Mouse (Mus musculus): ENCODE measurements around the gene Golim4.
"Not testable (repeated sequence)": the region's sequence is repeated elsewhere in the genome, so short reads cannot be mapped to it uniquely, and the experiment has no call there.

Golim4 gene

GRCm38 (mm10) chr3:75956551-75957302 is at the start of gene Golim4:
TSS of gene Golim4 (minus strand) at chr3:75956949.
- DNase-seq (ENCODE audit: low spot score in 2 of 2), result peak; percentile 76 to 92

- DNase-seq (ENCODE audit: low spot score in 2 of 2), result no peak
These were observed 48.9 kb upstream of the Golim4 start for GRCm38 (mm10) chr3:76005621-76006020.

DNA sequence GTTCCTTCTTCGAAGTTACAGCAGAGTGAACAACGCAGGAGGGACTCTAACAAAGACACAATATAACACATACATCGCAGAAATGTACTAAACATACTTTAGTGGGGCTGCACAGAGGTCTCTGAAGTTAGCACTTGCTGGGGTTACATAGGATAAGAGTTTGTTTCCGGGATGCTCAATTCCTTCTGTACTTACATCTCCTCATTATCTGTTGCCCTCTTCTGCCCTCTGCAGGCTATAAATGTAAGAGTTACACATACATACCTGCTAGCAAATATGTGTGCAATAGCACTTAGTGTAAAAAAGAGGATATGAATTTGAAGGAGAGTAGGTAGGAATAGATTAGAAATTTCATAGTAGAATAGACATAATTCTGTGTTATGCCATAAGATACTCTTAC is 44.4 kb upstream of the Golim4 start:
- peak; percentile 25 to 70 for DNase-seq (ENCODE audit: low spot score in 2 of 2)

DNA sequence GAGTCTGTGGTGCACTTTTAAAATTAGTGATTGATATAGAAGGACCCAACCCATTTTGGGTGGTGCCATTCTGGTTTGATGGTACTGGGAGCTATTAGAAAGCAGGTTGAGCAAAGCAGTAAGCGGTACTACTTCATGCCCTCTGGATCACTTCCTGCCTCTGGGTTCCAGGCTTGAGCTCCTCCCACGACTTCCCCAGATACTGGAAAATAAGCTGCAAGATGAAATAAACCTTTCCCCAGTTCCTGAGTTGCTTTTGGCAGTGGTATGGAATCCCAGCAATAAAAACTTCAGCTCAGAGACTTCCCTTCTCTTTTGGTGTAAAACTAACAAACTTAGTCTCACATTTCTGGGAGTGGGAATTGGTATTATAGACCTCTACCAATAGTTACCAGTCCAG is 43.7 kb upstream of the Golim4 start:
- no peak for DNase-seq (ENCODE audit: low spot score in 2 of 2)

DNA sequence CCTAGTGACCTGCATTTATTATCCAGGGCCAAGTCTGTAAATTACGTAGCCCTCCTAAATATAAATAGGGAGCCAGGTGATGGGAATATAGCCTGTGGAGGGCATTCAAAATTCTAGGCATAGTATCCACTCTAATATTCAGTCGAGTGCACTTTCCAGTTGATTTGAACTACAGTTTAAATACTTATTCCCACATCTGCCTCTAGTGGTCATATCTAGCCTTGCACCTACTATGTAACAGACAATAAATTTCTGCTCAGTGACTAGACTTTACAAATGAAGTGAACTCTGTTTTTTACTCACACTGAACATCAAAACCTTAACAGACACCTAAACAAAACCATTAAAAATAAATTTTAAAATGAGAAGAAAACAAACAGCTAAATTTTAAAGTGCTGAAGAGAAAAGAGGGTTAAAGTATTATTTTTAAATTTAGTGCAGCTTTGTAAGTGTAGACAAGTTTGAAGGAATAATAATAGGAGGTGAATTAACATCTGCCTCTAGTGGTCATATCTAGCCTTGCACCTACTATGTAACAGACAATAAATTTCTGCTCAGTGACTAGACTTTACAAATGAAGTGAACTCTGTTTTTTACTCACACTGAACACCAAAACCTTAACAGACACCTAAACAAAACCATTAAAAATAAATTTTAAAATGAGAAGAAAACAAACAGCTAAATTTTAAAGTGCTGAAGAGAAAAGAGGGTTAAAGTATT is 24.4 kb upstream of the Golim4 start:
- not testable (repeated sequence) for DNase-seq (ENCODE audit: low spot score in 2 of 2)

- not testable (repeated sequence) for DNase-seq (ENCODE audit: low spot score in 2 of 2)
These were observed 6.3 kb upstream of the Golim4 start for GRCm38 (mm10) chr3:75962784-75963772.

DNA sequence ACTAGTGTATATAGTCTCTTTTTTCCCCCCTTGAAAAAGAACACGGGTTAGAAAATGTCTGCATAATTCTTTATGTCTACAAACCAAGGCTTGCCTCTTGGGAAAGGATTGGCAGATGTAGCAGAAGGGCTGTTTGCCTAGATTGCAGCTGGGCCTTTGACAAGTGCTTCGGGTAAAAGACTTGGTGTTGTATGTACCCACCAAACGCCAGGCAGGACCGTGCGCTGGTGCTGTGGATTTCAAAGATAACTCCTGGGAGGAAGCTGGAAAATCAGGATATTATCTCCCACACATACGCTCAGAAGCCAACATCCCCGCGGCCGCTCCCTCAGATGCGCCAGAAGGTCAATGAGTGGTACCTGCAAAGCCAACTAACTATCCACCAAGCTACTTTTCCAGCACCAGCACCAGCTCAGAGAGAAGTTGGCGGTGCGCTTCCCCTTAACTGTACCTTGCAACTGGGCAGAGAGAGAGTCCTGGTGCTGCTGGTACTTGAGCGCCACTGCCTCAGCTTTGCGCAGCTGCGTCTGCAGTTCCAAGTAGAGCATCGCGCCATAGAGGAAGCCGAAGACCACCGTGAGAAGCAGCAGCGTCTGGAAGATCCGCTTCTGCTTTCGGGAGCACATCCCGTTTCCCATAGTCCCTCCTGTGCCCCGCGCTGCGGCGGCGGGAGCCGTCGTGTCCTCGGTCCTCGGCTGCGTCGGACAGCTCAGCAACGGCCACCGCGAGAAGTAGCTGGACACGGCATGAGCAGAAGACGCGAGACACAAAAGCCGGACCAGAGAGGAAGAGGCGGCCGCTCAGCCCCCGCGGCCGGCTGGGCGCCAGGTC is 873 bp downstream of the Golim4 start:
- DNase-seq (ENCODE audit: low spot score in 2 of 2), result peak in 1 of 2 experiments; percentile 28

- no peak for DNase-seq (ENCODE audit: low spot score in 2 of 2)
These were observed 2.6 kb downstream of the Golim4 start for GRCm38 (mm10) chr3:75954185-75954584.

DNA sequence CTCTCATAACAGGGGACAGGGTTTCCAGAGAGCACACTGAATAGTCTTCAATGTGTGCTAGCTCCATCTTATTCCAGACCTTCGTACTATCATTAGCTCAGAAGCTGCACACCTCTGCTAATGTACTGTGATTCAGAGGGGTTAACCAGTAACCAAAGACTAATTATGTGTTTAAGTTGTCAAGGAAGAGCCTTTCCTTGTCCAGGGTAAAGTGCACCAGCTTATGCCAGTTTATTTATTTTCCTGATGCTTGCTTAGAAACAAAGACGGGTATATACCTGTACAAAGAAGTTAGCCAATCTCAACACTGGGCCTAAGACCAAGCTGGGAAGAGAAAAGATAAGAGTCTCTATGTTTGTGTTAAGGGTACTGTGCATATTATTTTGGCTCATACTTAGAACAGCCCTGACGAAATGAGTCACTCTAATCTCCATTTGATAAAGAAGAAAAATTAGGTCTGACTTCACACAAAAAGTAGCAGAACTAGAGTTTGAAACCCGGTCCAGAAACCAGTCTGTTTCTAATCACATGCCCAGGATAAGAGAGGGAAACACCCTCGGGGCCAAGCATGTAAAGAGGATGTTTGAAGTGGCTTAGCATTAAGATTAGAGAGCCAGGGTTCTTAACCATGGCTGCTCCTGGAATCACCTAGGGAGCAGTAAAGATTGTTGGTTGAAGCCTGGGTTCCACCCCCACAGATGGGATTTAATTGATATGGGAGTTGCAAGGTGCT is 4.3 kb downstream of the Golim4 start:
- no peak for DNase-seq (ENCODE audit: low spot score in 2 of 2)

DNA sequence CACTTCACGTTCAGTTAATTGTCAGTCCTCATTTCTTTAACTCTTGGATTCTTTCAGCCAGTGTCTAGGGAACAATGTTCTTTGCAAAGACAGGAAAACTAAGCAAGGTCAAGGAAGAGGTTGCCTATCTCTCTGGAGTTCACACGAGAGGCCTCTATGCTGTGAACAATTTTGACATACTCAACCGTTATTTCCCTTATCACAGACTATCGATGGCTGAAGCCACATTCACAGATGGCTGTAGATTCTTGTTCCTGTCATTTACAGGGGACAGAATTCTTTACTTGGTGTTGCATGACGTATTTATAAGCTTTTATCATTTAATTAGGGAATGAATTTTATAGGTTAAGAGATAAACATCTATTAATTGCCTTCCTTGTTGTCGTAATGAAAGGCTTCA is 5.9 kb downstream of the Golim4 start:
- no peak for DNase-seq (ENCODE audit: low spot score in 2 of 2)

GRCm38 (mm10) chr3:75949358-75949757 is 7.4 kb downstream of the Golim4 start:
- no peak for DNase-seq (ENCODE audit: low spot score in 2 of 2)

DNA sequence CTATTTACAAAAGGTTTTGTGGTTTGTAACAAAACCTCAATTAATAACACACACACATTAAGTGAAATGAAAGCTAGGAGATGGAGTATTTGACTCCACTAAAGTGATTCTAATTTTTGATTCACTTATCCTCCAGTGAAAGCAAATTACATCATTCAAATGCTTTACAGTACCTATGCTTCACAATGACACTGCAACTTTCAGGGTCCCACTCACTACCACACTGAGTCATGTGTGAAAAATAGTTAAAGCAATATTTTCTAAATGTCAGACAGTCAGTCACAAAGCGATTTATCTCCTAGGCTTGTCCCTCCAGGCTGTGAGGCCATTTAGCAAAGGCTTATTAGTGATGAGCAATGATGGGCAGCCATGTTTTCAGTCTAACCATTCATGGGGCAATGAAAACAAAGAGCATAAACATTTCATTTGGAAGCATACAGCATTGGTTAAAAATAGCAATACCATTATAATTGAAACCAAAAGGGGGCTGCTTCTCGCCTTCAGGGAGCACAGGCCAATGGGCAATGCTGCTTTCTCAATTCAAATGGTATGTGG is 8.1 kb downstream of the Golim4 start:
- no peak for DNase-seq (ENCODE audit: low spot score in 2 of 2)

DNA sequence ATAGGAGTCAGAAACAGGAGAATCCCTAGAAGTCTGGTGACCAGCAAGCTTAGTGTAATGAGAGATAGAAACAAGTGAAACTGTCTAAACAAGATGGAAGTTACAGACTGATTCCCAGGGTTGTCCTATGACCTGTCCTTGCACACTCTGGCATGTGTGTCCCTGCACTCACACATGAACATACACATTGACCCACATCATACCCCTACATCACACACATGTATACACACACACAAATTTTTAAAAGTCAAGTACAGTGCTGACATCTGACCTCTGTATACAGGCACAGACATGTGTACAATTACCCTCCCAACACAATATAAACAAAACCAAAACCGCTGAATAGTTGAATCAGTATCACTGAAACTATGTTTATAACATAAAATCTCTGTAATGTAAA is 8.7 kb downstream of the Golim4 start:
- no peak for DNase-seq (ENCODE audit: low spot score in 2 of 2)

DNA sequence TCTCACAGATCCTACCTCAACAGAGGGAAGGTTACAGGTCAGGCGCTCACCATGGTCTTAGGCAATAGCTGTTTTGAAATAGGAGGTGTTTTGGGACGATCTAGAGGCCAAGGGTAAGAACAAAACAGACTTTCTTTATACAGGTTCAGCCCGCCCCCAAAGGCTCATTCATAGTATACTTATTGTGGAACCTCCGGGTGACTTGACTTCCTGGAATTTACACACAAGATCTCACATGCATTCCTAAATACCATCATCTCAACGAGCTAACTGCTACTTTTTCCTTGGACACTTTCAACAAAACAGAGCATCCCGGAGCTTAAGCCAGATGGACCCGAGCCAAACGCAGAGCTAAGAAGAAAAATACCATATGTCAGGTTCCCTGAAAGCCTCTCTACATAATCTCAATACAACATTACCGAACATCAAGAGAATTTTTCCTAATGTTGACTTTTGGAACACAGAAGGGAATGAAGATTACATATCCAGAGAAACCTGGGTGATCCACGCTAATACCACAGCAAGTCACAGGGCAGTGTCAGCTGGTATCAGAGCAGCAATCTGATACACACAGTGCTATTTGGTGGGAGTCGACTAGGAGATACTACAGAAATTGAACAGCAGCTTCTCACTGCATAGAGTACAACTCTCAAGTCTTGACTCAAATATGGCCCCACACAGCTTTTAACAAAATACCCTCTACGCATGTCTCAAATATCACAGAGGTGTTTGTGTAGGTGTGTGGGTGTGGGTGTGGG is 14.3 kb downstream of the Golim4 start:
- DNase-seq (ENCODE audit: low spot score in 2 of 2), result peak in 1 of 2 experiments; percentile 14

GRCm38 (mm10) chr3:75941864-75942263 is 14.9 kb downstream of the Golim4 start:
- no peak for DNase-seq (ENCODE audit: low spot score in 2 of 2)

- DNase-seq (ENCODE audit: low spot score in 2 of 2), result no peak
These were observed 20.6 kb downstream of the Golim4 start for GRCm38 (mm10) chr3:75936152-75936551.

DNA sequence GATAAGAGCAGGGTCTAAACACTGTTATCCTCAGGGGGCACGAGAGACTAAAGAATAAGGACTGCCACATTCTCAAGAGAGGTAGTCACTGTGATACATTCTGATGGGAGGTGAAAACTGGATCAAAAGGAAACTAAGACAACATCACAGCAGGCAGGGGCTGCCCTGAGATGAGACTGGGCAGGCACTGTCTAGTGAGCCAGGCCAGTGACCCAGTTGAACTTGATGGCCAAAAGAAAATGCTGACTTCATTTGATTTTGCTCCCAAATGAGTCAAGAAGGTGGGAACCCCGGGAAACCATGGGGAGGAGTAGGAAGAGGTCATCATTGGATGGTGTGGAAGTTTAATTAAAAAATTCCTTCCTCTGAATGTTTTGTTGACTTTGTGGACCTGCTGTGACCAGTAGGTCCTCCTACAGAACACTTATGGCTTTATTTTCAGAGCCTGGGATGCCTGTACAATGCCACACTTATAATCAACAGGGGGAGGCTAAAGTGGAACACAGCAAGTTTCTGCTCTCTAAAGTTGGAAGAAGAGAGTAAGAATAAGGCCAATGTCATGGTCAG is 26.0 kb downstream of the Golim4 start:
- DNase-seq (ENCODE audit: low spot score in 2 of 2), result no peak

DNA sequence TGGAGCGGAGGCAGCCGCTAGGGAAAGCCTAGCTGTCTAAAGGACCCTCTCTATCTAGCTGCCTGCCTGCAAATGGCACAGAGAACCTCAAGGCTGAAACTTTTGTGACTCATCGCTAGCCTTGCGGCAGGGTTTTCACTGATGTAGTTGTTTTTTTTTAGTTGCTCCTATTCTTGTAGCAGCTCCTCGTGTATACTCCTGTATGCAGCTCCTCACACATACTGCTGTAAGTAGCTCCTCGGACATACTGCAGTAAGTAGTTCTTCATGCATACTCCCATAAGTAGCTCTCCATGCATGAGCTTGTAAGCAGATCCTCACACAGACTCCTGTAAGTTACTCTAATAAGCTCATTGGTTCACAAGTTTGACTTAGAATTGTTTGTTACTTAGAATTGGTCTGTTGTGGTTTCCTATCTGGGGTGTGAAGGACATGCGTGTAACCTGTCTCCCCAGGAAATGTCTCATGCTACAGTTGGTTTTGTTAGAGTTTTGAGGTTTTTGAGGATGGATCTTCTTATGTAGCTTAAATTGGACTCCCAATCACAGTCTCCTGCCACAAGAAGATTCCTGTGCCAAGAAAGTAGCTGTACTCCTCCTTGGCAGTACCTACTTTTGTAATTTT is 26.7 kb downstream of the Golim4 start:
- DNase-seq (ENCODE audit: low spot score in 2 of 2), result no peak

DNA sequence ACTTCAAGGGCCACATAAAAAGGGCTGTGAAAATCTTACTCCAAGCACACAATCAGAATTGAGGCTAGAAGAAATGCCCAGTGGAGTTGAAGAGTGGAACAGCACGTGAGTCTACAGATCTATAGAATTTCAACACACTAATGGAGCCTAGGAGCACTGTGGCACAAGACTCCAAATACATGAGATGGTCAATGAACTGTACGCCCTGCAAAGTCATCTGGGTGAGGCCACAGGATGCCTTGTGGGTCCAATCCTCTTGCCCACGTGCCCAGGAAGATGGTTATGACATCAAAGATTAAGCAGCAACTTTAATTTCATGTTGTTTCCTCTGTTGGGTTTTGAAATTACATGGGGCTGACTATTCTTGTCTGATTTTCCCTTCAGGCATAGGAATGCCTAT is 30.4 kb downstream of the Golim4 start:
- no peak for DNase-seq (ENCODE audit: low spot score in 2 of 2)

Measured in left cerebral cortex, adult 9 months (tissue).